Mouse (Mus musculus) liver, embryonic 14.5 days (tissue): ENCODE data around the gene Abr.

Source experiments
- CTCF ChIP-seq: IDR thresholded peaks from 2 replicates; pipeline ENCODE4 v1.5.1; 2016; ENCODE audit warnings: antibody characterized with exemption, low read depth, control low read depth
- EP300 ChIP-seq: IDR thresholded peaks from 2 replicates; pipeline ENCODE4 v1.6.1; 2016; ENCODE audit warnings: antibody characterized with exemption, low read depth

- TF ChIP-seq CTCF: no peak
- TF ChIP-seq EP300: no peak
Observed at GRCm38 (mm10) chr11:76385017-76385416, 237.1 kb downstream of the Abr start.
